Mouse (Mus musculus): ENCODE data around the gene Tectb.

Gene Tectb

DNA sequence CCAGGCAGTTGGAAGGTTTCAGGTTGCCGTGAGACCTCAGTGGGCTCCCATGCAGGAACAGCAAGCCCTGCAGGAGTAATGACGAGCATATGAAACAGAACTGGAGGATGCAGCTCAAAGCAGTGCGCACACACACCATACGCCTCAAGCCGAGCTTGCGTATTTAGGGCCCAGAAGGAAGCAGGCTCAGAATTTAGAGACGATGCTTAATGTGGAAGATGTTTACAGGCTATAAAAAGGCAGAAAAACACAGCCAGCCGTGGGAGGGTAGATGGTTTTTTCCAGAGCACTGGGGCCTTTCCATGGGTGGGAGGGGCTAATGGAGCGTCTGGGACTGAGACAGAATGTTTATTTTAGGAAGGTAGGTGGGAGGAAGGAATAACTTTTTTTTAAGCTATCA lies 36.8 kb downstream of the Tectb start:
- TF ChIP-seq GATA4 (IDR thresholded peaks at IDR 0.05; ENCODE audit: insufficient replicate concordance, low read length): no peak

DNA sequence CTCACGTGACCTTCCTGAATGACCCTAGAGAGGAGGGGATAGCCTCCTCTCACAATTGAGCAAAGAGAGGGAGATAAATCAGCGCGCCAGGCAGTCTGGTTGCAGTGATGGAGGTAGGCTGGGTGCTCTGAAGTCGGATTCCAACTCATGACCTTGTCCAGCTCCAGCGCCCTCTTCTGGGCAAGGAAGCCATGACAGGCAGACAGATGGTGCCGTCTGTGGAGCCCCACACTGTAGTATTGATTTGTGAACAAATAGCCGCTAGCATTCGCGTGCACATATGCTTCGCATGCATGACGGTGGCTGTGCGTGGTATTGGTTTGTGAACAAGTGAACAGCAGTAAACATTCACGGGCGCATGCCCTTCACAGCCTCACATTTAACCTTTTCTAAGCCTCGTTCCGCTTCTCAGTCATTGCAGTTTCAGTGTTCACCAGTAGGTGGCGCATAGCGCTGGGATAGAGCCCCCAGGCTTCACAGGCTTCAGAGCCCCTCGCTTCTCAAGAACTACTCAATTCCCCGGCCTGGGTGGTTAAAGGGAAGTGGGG lies 37.7 kb downstream of the Tectb start:
- TF ChIP-seq GATA4 (IDR thresholded peaks at IDR 0.05; ENCODE audit: insufficient replicate concordance, low read length): no peak

GRCm38 (mm10) chr19:55218741-55219221 lies 38.2 kb downstream of the Tectb start:
- TF ChIP-seq GATA4 (IDR thresholded peaks at IDR 0.05; ENCODE audit: insufficient replicate concordance, low read length): no peak

DNA sequence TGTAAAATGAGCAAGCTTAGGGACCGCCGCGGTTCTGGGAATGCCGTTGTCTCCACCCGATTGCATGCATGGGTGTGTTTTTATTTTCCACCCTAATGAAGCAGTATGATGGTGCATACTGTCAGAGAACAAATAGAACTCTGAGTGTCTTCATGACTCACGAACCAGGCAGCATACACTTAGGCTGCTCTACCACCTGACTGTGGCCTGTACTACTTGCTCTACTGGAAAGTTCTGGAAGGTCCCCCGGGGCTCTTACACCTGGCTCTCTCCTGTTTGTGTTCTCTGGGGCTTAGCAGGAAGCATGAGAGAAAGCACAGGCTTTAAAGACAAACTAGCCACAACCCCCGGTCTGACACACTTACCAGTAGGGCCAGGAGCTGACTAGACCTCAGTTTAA lies 38.8 kb downstream of the Tectb start:
- TF ChIP-seq GATA4 (IDR thresholded peaks at IDR 0.05; ENCODE audit: insufficient replicate concordance, low read length): no peak

DNA sequence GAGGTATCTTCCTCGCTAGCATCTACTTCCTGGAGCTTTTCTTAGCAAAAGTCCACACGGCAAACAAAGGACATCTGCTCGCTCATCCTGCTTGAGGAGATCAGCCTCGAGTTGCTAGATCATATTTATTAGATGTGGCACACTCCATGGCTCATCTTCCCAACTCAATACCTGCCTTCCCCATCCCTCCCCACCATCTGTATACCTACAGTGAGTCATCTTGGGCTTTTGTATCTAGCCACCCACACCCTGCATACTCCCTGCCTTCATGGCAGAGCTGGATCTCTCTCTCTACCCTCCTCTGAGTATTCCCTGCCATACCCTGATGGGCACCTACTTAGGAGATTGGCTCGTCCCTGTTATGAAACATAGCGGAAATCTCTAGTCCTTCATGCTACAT lies 40.7 kb downstream of the Tectb start:
- no peak for TF ChIP-seq GATA4 (IDR thresholded peaks at IDR 0.05; ENCODE audit: insufficient replicate concordance, low read length)

- TF ChIP-seq GATA4 (IDR thresholded peaks at IDR 0.05; ENCODE audit: insufficient replicate concordance, low read length): no peak
These were observed 41.7 kb downstream of the Tectb start for GRCm38 (mm10) chr19:55222268-55222667.

DNA sequence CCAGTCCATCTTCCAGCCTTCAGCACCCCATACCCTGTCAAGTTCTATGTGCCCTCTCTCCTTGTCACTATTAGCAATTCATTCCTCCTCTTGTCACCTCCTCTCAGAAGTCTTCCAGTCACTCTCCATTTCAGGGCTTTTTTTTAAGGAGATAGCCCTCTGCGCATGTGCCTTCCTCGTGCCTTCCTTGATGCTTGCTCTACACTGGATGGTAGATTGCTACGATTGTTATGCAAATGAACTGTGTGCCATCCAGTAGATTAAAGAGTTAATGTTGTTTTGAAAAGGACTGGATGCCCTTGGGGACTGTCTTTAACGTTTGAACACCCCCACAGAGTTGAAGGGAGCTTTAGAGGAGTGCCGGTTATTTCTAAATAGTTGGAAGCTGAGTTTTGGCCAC lies 46.1 kb downstream of the Tectb start:
- no peak for TF ChIP-seq GATA4 (IDR thresholded peaks at IDR 0.05; ENCODE audit: insufficient replicate concordance, low read length)

DNA sequence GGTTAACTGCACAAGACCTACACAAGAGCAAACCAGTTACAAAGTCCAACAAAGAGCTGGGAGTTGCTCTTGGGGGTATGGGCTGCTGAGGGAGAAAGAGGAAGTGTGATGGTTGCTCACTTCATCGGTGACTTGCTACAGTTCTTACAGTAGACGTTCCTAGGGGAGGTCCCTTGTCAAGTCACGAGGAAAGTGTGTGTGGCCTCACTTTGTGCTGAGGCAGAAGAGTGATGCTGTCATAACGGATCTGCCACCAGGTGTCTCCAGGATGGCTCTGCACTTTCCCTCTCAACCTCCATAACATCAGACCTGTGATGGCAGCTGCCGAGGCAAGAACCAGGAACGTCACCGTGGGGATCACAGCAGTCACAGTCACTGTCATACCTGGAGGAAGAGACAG lies 46.6 kb downstream of the Tectb start:
- TF ChIP-seq GATA4 (IDR thresholded peaks at IDR 0.05; ENCODE audit: insufficient replicate concordance, low read length): no peak

DNA sequence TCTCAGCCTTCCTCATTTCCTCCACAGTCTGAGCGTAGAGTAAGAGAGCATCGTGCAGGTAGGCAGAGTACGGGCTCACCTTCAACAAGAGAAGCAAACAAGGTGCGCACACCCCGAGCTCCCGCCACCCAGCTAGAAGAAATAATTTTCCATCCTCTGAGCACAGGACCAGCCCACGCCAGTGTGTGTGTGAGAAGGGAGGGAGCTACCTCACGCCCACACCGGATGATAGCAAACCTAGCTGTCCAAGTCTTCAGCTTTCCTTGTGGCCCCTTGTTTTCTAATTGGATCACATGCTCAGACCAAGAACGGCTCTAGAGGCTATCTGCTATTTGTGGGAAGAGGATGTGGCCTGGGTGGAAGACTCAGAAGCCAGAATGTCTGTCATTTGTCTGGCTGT lies 50.5 kb downstream of the Tectb start:
- no peak for TF ChIP-seq GATA4 (IDR thresholded peaks at IDR 0.05; ENCODE audit: insufficient replicate concordance, low read length)

DNA sequence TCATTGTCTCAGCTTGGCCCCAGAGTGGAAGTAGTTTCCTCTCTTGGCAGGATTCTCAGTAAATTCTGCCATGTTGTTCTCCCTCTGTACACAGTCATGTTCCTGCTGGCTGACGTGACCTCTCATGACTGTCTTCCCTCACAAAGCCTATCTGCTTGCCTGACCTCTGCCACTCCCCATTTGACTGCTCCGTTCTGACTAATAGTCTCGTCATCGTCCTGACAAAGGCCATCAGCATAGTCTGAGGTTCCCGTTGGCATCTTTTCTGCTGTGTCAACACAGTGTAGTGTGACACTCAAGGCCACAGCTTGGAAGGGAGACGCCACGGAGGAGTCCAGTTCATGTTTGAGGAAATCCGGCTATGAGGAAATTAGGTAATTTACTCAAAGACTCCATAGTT lies 51.6 kb downstream of the Tectb start:
- peak; percentile 91; the same call in 1 of the 2 replicates for TF ChIP-seq GATA4 (IDR thresholded peaks at IDR 0.05; ENCODE audit: insufficient replicate concordance, low read length)

- TF ChIP-seq GATA4 (IDR thresholded peaks at IDR 0.05; ENCODE audit: insufficient replicate concordance, low read length): no peak
These were observed 55.5 kb downstream of the Tectb start for GRCm38 (mm10) chr19:55236026-55236425.

DNA sequence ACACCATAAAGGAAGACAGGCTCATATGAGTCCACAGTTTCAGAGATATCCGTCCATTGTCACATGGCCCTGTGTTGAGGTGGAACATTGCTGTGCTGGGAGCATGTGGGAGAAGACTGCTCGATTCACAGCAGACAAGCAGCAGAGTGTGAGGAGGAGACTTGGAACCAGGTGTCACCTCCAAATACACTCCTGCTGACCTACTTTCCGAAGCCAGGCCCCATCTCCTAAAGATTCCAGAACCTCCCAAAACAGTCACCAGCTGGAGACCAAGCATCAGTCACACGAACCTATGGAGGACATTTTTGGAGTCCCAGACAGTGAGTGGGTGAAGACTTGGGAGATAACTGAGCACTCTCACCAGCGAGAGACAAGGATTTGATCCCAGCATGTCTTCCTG lies 56.0 kb downstream of the Tectb start:
- TF ChIP-seq GATA4 (IDR thresholded peaks at IDR 0.05; ENCODE audit: insufficient replicate concordance, low read length): no peak

GRCm38 (mm10) chr19:55239766-55240426 lies 59.4 kb downstream of the Tectb start:
- TF ChIP-seq GATA4 (IDR thresholded peaks at IDR 0.05; ENCODE audit: insufficient replicate concordance, low read length): no peak

DNA sequence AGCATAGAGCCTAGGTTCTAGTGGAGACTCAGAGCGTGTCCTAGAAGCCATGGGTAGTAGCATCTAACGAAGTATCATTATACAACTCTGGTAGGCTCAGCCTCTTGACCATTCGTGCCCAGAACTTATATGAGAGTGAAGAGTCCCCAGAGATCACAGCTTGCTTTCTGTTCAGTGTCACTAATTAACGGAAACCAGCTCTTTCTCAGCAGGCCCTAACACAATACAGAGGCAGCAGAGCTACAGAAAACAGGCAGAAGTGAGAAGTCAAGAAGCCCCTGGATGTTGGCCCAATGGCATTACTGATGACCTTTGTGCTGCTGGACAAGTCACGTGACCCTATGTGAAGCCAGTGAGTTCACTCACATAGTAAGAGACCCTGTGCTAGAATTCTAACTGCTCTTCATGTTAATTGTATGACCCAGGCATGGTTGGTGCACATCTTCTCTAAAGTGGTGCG lies 60.7 kb downstream of the Tectb start, which contains the start of gene Gucy2g:
Gene Gucy2g, minus strand, starts transcription at position 51 of the 460 bp plus-strand sequence.
- no peak for TF ChIP-seq GATA4 (IDR thresholded peaks at IDR 0.05; ENCODE audit: insufficient replicate concordance, low read length)

DNA sequence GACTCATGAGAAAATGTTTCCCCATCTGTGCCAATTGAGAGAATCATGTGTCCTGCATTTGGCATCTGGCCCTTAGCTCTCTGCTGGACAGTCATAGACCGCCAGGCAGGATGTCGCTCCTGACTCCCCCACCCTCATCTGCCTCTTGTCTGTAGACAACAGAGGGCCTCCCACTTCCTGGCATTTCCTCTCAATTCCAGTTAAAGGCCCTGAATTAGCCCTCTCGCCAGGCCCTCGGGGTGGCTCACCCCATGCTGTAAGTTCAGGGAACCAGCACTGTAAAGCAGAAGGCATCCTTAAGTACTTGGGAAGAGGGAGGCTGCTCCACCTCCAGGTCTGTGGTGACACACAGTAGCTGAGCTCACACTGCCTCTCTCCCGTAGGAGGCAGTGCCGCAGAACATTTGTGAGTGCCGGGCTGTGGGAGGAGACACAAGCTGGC lies 64.3 kb downstream of the Tectb start:
- TF ChIP-seq GATA4 (IDR thresholded peaks at IDR 0.05; ENCODE audit: insufficient replicate concordance, low read length): peak; percentile 81; the same call in 1 of the 2 replicates
